Mouse (Mus musculus): ENCODE data around the gene Dhrs1.

DNA sequence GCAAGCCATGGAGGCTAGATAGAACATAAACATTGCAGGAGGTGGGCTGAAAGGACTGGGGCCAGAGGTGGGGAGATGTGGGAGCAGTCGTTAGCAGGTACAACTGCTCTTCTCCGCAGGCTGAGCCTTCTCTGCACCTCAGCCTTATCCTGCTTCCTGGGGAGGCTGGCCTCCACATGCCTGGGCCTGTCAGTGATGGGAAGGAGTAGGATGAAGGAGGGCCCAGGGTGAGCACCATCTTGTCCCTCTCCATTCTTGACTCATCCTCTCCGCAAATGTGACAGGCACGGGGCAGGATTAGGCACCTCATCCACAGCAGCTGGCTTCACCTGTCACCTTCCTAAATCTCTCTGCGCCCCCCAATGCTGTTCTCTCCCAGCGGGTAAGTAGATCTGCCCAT, 15.7 kb upstream of the Dhrs1 start, which contains the start of gene Ltb4r2:
- TF ChIP-seq EP300 (IDR thresholded peaks at IDR 0.05; ENCODE audit: insufficient read depth, low read depth, low read length) (no peak), POLR2A (IDR thresholded peaks at IDR 0.05; ENCODE audit: insufficient read depth, low read depth, low read length) (no peak)

Data from heart, adult 2 months (tissue).